ENCODE assay signal across 11 mouse cellular contexts in the genomic region with DNA sequence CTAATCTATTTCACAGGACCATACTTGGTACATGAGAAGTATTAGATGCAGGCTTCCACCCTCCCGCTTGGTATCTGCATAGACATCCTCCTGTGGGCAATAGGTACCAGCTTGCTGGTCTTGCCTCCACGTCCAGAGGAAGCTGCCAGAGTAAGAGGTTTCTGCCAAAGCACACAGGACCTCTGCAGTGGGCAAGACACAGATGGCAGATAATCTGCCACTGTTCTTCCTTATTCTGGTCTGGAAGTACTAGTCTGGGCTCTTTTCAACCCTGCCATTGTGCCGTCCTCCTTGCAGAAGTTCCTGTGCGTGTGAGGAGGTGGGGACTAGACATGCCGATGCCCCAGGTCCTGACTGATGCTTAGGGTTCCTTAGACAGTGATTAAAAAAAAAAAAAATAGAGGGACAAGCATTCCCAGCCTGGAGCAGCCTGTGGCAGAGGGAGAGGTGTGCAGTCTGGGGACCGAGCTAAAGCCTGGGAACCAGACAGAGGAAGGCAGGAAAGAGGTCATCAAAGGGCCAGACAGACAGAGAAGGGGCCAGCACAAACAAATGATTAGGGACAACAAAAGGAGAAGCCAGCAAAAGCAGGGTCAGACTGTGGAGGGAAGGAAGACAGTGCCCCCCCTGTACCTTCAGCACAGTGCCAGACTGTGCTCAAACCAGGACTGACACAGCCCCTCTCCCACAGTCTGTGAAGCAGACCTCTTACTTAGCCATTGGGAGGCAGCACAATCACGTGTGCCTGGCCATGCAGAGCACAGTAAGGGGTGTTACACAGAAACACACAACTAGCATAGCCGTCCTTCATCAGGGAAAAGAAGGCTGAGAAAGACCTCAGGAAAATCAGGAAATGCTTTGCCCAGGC. TPM values are rescaled to one million over a fixed set of nuclear protein-coding genes. Genes with fewer than 3 reads are reported as not detected.
DNase-seq lines count a peak whose midpoint lies in the region; ATAC-seq and TF ChIP-seq lines count a peak whose summit lies in the region.
"Had no signal": no experiment of that assay in that cellular context is flagged by ENCODE, and none has a peak within 500 bp of the region (broad histone marks: within the 10 kb centered on the region; RNA-seq: fewer than 3 reads in every experiment).

No protein-coding gene starts in this region.

- H3K27ac ChIP-seq in heart, postnatal 0 days (ENCODE audit: low read depth) = no peak overlapping the region
- peak overlapping the region; percentile 70 for H3K27ac ChIP-seq in hindbrain, embryonic 10.5 days
- no peak overlapping the region for H3K27ac ChIP-seq in midbrain, embryonic 16.5 days (ENCODE audit: low read length)

- TF ChIP-seq EP300 in heart, postnatal 0 days (IDR thresholded peaks at IDR 0.05; ENCODE audit: low read depth) = no peak

- no peak for DNase-seq in heart, postnatal 0 days (ENCODE audit: low spot score)
- DNase-seq in heart, postnatal 10 days = no peak
- DNase-seq in embryo, embryonic 11 days = peak; percentile 46
- DNase-seq in hindbrain, embryonic 10.5 days (ENCODE audit: low spot score) = peak; percentile 20
- DNase-seq in testis, postnatal 10 days (ENCODE audit: low spot score) = no peak
- DNase-seq in left cerebral cortex, postnatal 14 days (ENCODE audit: low spot score in 2 of 2) = no peak
- DNase-seq in spleen, postnatal 36 days (ENCODE audit: low spot score in 2 of 2) = no peak
- DNase-seq: cerebellum, adult 18-20 months; liver had no signal

- no peak for TF ChIP-seq CTCF in heart, postnatal 0 days (IDR thresholded peaks at IDR 0.05; ENCODE audit: low read depth)

- H3K9ac ChIP-seq in heart, postnatal 0 days (replicated peaks; ENCODE audit: low read depth, low read length) = no peak overlapping the region
- no peak overlapping the region for H3K9ac ChIP-seq in midbrain, embryonic 16.5 days (ENCODE audit: low read depth, low read length)

- no peaks in the 10 kb centered on the region for H3K36me3 ChIP-seq in heart, postnatal 0 days (replicated peaks; ENCODE audit: control insufficient read depth, insufficient read depth, low read length)
- H3K36me3 ChIP-seq in hindbrain, embryonic 10.5 days = peaks cover 14% of the 10 kb centered on the region
- H3K36me3 ChIP-seq in midbrain, embryonic 16.5 days (ENCODE audit: control insufficient read depth, insufficient read depth, low read length) = no peaks in the 10 kb centered on the region

- no peaks in the 10 kb centered on the region for H3K27me3 ChIP-seq in heart, postnatal 0 days (ENCODE audit: control insufficient read depth, insufficient read depth, low read length)
- no peaks in the 10 kb centered on the region for H3K27me3 ChIP-seq in hindbrain, embryonic 10.5 days (ENCODE audit: insufficient read depth, poor library complexity, severe bottlenecking)
- H3K27me3 ChIP-seq in midbrain, embryonic 16.5 days (ENCODE audit: control insufficient read depth, insufficient read depth, low read depth, low read length) = no peaks in the 10 kb centered on the region

- WGBS in heart, postnatal 0 days = 48% methylated on average over 8 of the region's 8 CpGs
- 50% methylated on average over 8 of the region's 8 CpGs for WGBS in hindbrain, embryonic 10.5 days
- WGBS in midbrain, embryonic 16.5 days = 51% methylated on average over 8 of the region's 8 CpGs

- no peaks in the 10 kb centered on the region for H3K4me1 ChIP-seq in heart, postnatal 0 days (ENCODE audit: control insufficient read depth, insufficient read depth)
- H3K4me1 ChIP-seq in hindbrain, embryonic 10.5 days (replicated peaks) = peaks cover 20% of the 10 kb centered on the region
- H3K4me1 ChIP-seq in midbrain, embryonic 16.5 days (ENCODE audit: control insufficient read depth, insufficient read depth, low read length) = 0 out of 2 replicates have a peak, but pooled peaks cover 2% of the 10 kb centered on the region

- no peaks in the 10 kb centered on the region for H3K9me3 ChIP-seq in heart, postnatal 0 days (replicated peaks; ENCODE audit: control insufficient read depth, low read length)
- no peaks in the 10 kb centered on the region for H3K9me3 ChIP-seq in hindbrain, embryonic 10.5 days
- H3K9me3 ChIP-seq in midbrain, embryonic 16.5 days (replicated peaks; ENCODE audit: control insufficient read depth, low read length, poor library complexity, severe bottlenecking) = no peaks in the 10 kb centered on the region

- no peak overlapping the region for H3K4me2 ChIP-seq in heart, postnatal 0 days (ENCODE audit: low read depth, low read length)
- H3K4me2 ChIP-seq in midbrain, embryonic 16.5 days (ENCODE audit: low read length) = no peak overlapping the region

- H3K4me3 ChIP-seq in heart, postnatal 0 days (ENCODE audit: low read depth, low read length) = no peak overlapping the region
- no peak overlapping the region for H3K4me3 ChIP-seq in hindbrain, embryonic 10.5 days
- H3K4me3 ChIP-seq in midbrain, embryonic 16.5 days (ENCODE audit: low read depth, low read length) = no peak overlapping the region
- H3K4me3 ChIP-seq: myocyte had no signal

- intact Hi-C loops in heart, postnatal 10 days (cut with DNase I) = no loop called here
- intact Hi-C loops in left cerebral cortex, postnatal 14 days (cut with DNase I) = loop anchor here (10.0 kb wide), 1 partner anchor 313 kb away; no protein-coding TSS in a partner anchor

- peak; percentile 41; the same call in 1 of the 2 replicates for ATAC-seq in heart, postnatal 0 days (ENCODE audit: insufficient read depth, low read depth)
- peak; percentile 56; the same call in 1 of the 2 replicates for ATAC-seq in midbrain, embryonic 16.5 days

RNA-seq across cellular contexts. Expression of gene Adipor2, which starts 20.6 kb away (rescaled TPM):
- 55.0 and 62.5 TPM in 2 replicates for total RNA-seq in heart, postnatal 0 days (2014; rRNA removed; ENCODE audit: low replicate concordance)
- 42.4 and 42.9 TPM in 2 replicates for polyA plus RNA-seq in heart, postnatal 0 days (2015; fragmentation: Nextera tagmentation; extraction: Ambion mirVana)
- 10 to 100 TPM; 59.0 to 61.0 TPM for total RNA-seq in heart, postnatal 10 days (2021)
- polyA plus RNA-seq in hindbrain, embryonic 10.5 days (2016; fragmentation: Nextera tagmentation; extraction: Ambion mirVana) = 28.2 and 36.7 TPM in 2 replicates
- 32.8 and 39.3 TPM in 2 replicates for polyA plus RNA-seq in midbrain, embryonic 16.5 days (2015; fragmentation: Nextera tagmentation; extraction: Ambion mirVana)
- 10 to 100 TPM; 37.7 to 44.4 TPM for total RNA-seq in left cerebral cortex, postnatal 14 days (2021)

RNA-seq across cellular contexts. Expression of gene Fbxl14, which starts 41.3 kb away (rescaled TPM):
- total RNA-seq in heart, postnatal 0 days (2014; rRNA removed; ENCODE audit: low replicate concordance) = 40.1 and 43.3 TPM in 2 replicates
- 2.2 TPM in 2 replicates for polyA plus RNA-seq in heart, postnatal 0 days (2015; fragmentation: Nextera tagmentation; extraction: Ambion mirVana)
- total RNA-seq in heart, postnatal 10 days (2021) = 10 to 100 TPM; 19.5 to 20.0 TPM
- 3.1 and 3.4 TPM in 2 replicates for polyA plus RNA-seq in hindbrain, embryonic 10.5 days (2016; fragmentation: Nextera tagmentation; extraction: Ambion mirVana)
- polyA plus RNA-seq in midbrain, embryonic 16.5 days (2015; fragmentation: Nextera tagmentation; extraction: Ambion mirVana) = 2.0 and 2.5 TPM in 2 replicates
- 10 to 100 TPM; 25.3 to 26.8 TPM for total RNA-seq in left cerebral cortex, postnatal 14 days (2021)

Comparison
In these comparisons a context has a peak if more than half of its experiments do, and no peak if none do; other contexts are left out.
1. DNase-seq: peak in embryo, embryonic 11 days (single experiment) and hindbrain, embryonic 10.5 days (single experiment); none in heart, postnatal 0 days (single experiment), heart, postnatal 10 days (0 of 2), testis, postnatal 10 days (single experiment), left cerebral cortex, postnatal 14 days (0 of 2) and spleen, postnatal 36 days (0 of 2).